39 mouse cellular contexts compared by ENCODE assay signal in the genomic region with DNA sequence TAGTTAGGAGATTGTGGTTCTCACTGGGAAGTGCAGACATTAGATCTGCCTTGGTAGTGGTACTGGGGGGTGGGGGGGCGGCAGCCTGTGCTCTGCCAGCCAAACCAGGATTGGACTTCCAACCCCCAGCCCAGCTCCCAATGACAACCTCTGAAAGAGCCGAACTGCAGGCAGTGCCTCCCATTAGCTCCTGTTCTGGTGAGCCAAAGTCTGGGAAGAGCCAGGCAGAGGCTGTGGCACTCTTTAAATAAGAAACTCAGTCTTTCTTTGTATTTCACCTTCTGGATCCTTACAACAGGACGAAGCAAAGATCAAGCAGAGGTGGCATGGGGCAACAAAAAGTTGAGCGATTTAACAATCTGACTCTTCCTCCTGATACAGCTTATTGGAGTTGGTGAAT. TPM values are rescaled to one million over a fixed set of nuclear protein-coding genes. Genes with fewer than 3 reads are reported as not detected.
"Had no signal": no experiment of that assay in that cellular context is flagged by ENCODE, and none has a peak within 500 bp of the region (broad histone marks: within the 10 kb centered on the region; RNA-seq: fewer than 3 reads in every experiment).

No protein-coding gene starts in this region.

- DNase-seq: heart, postnatal 10 days; heart, postnatal 14 days; heart, postnatal 36 days; heart, postnatal 4 days; kidney, adult 11 months; kidney, adult 18-20 months; kidney, adult 2 months; kidney, adult 8-10 months; kidney, adult 9 months; kidney, postnatal 10 days; kidney, postnatal 14 days; kidney, postnatal 25 days; kidney, postnatal 36 days; kidney, postnatal 4 days; layer of hippocampus, adult 9-11 months; layer of hippocampus, postnatal 36 days had no signal

- H3K36me3 ChIP-seq: heart, embryonic 10.5 days; heart, embryonic 12.5 days; heart, embryonic 13.5 days; heart, embryonic 15.5 days; hindbrain, embryonic 10.5 days; hindbrain, embryonic 12.5 days; hindbrain, embryonic 13.5 days; hindbrain, embryonic 15.5 days; kidney, embryonic 15.5 days had no signal

- H3K9ac ChIP-seq: heart, embryonic 12.5 days; heart, embryonic 13.5 days; heart, embryonic 15.5 days; hindbrain, embryonic 12.5 days; hindbrain, embryonic 13.5 days; hindbrain, embryonic 14.5 days; hindbrain, embryonic 15.5 days; kidney, embryonic 15.5 days had no signal

- ATAC-seq: hindbrain, embryonic 16.5 days; hindbrain, postnatal 0 days; inflammation-experienced regulatory T-cells, adult 6 months; intestine, embryonic 16.5 days; intestine, postnatal 0 days had no signal

- H3K4me2 ChIP-seq: heart, embryonic 11.5 days; heart, embryonic 12.5 days; heart, embryonic 13.5 days; heart, embryonic 15.5 days; hindbrain, embryonic 12.5 days; hindbrain, embryonic 13.5 days; hindbrain, embryonic 14.5 days; hindbrain, embryonic 15.5 days; kidney, embryonic 15.5 days had no signal

- H3K27ac ChIP-seq: heart, embryonic 10.5 days; heart, embryonic 13.5 days; heart, embryonic 15.5 days; hindbrain, embryonic 10.5 days; hindbrain, embryonic 12.5 days; hindbrain, embryonic 13.5 days; hindbrain, embryonic 14.5 days; hindbrain, embryonic 15.5 days; hindbrain, postnatal 0 days; kidney, embryonic 15.5 days; kidney, postnatal 0 days; layer of hippocampus, adult 2 months had no signal

- H3K9me3 ChIP-seq: heart, embryonic 10.5 days; heart, embryonic 12.5 days; heart, embryonic 13.5 days; heart, embryonic 15.5 days; hindbrain, embryonic 10.5 days; hindbrain, embryonic 12.5 days; hindbrain, embryonic 13.5 days; hindbrain, embryonic 15.5 days; kidney, embryonic 15.5 days had no signal

- H3K4me3 ChIP-seq: heart, embryonic 10.5 days; heart, embryonic 12.5 days; heart, embryonic 13.5 days; heart, embryonic 15.5 days; hindbrain, embryonic 10.5 days; hindbrain, embryonic 12.5 days; hindbrain, embryonic 13.5 days; hindbrain, embryonic 15.5 days; kidney, embryonic 15.5 days; layer of hippocampus, adult 2 months had no signal

RNA-seq across cellular contexts. Expression of a gene that starts 10.4 kb away (rescaled TPM):
- polyA plus RNA-seq: hindbrain, embryonic 14.5 days; hindbrain, embryonic 15.5 days; hindbrain, embryonic 16.5 days; hindbrain, postnatal 0 days; kidney, adult 2 months; kidney, embryonic 14.5 days had no signal

RNA-seq across cellular contexts. Expression of a gene that starts 18.2 kb away (rescaled TPM):
- polyA plus RNA-seq: heart, embryonic 11.5 days; heart, embryonic 14.5 days; heart, embryonic 15.5 days; heart, embryonic 16.5 days; heart, postnatal 0 days; hindbrain, embryonic 10.5 days; hindbrain, embryonic 13.5 days; hindbrain, embryonic 14.5 days; hindbrain, embryonic 15.5 days; hindbrain, embryonic 16.5 days; hindbrain, postnatal 0 days; inflammation-experienced regulatory T-cells, adult 6 months; intestine, embryonic 16.5 days; intestine, postnatal 0 days; kidney, embryonic 14.5 days; kidney, postnatal 0 days; large intestine, adult 2 months had no signal

RNA-seq across cellular contexts. Expression of a gene that starts 36.2 kb away (rescaled TPM):
- polyA plus RNA-seq: heart, embryonic 15.5 days; heart, postnatal 0 days; hindbrain, embryonic 13.5 days; hindbrain, embryonic 14.5 days; hindbrain, embryonic 16.5 days had no signal
